Mouse (Mus musculus): ENCODE measurements around the gene Ebf3.

Gene Ebf3

DNA sequence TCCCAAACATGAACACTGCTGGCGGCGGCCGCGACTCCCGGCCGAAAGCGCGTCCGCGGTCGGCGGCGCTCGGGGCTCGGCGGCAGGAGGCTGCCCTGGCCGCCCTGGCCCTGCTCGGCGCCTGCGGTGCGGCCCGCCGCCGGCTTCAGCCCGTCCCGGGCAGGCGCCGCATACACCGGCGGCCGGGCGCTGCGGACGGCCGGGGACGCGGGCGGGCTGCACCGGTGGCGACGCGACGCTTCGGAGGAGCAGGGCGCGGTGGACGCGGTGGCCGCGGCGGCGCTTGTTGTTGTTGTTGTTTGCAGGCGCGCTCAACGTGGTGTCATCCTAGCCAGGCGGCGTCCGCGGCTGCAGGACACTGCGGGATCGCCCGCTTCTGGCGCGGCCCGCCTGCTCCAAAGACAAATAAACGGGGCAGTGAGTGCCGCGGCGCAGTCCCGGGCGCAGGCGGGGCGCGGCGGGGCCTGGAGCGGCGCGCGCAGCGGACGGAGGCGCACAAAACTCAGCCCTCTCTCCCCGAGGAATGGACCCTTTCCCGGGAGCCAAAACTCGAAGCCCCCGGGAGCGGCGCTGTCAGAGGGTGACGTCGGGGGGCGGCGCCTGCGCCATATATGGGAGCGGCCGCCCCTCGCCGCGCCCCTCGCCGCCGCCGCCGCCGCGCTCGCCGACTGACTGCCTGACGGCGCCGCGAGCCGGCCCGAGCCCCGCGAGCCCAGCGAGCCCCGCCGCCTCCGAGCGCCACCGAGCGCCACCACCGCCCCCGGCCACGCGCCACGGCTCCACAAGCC is at the start of gene Ebf3:
Gene Ebf3 (minus strand): TSS at position 542 of the 788 bp plus-strand sequence.
- no peak for DNase-seq

DNA sequence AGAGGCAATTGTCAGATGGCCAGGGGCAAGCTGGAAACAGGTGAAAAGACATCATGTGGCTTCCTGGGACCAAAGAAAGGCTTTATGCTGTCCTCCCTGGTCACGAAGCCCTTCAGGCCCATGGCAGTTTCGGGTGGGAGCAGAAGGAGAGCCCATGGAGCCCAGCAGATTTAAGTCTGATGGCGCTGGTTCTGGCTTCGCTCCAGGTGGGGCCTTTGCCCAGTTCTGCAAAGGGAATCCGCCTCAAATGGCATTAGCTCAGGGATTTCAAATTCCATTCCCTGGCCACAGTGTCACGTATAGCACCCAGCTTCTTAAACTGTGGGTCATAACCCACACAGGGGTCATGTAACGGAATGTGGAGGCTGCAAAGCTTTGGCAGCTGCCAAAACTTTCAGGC is 32.6 kb upstream of the Ebf3 start:
- no peak for DNase-seq

DNA sequence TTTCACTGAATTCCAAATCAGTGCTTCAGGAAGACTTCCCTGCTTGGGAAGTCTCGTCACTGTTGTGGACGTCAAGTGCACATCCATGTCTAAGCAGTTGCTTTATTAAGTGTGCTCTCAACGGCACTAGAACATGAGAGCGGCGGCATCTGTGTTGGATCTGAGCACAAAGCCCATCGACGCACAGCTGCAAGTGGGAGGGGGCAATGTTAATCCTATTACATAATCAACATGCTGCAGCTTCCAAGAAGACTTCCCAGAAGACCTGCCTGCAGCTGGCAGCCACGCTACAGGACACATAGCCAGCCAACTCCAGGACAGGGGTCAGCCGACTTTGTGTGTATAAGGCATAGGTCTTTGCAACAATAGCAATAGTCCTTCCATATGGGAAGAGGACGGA is 31.8 kb upstream of the Ebf3 start:
- no peak for DNase-seq

DNA sequence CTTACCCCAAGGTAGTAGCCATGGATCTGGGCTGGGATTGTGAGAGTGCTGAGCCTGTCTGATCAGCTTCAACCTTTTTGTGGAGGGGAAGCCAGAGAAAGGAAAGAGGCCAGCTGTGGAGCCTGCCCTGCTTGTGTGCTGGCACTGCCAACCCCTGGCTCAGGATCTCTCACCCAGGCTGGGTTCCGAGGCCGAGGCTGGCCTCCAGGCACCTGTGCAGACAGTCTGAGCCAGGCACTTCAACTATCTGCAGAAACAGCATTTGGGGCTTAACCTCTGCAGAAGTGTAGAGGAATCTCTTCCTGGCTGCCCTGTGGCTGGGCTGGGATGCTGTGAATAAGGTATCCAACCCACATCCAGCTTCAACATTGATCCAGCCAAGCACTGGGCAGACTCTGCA is 19.7 kb upstream of the Ebf3 start:
- no peak for DNase-seq

DNA sequence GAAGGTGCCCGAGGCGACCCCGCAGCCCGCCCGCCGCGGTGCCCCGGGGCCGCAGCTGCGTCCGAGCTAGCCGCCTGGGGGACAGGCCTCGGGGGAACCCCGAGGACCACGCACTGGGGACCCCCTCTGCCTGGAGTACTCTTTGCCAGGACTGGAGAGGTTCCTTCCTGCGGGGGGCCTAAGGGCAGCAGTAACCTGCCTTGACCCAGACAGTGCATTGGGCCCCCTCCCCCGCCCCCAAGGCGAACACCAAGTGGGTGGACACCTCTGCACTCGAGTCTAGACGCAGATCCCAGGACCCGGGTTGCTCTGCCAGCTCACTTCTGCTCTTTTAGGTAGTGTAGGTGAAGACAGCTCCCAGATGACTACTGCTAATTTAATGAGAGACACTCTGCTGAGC is 8.7 kb upstream of the Ebf3 start:
- no peak for DNase-seq

DNA sequence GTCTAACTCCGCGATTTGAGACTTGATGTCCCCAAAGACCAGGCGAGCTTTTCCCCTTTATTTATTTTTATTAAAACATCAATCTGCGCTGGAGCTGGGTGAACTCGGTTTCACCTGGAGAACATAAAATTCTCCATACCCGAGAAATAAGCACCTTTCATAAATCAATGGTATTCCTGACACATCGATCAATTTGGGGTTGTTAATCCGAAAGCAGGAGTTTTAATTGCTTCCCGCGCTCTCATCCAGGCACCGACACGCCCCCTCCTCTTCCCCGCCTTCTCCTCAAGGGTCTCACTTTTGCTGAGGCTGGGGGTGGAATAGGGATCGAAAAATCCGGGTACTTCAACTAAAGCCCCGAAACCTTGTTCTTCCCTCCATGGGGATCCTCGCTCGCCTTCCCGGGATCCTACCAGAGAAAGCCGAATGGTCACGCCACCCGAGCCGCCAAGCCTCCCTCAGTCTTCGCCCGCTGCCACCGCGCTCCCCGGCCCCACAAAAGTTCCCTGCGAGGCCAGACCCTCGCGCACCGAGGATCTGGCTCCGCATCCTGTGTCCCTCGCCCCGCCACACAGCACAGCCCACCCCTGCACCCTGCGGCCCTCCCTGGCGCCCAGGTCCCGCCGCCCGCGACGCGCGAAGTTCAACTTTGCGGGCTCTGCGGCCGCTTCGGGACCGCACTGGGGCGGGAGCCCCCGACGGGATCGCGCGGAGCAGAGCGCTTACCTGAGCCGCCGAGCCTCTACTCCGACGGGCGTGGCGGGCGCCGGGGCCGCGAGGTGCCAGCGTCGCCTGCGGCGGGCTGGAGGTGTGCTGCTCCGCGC is 7.9 kb upstream of the Ebf3 start:
- DNase-seq: no peak

DNA sequence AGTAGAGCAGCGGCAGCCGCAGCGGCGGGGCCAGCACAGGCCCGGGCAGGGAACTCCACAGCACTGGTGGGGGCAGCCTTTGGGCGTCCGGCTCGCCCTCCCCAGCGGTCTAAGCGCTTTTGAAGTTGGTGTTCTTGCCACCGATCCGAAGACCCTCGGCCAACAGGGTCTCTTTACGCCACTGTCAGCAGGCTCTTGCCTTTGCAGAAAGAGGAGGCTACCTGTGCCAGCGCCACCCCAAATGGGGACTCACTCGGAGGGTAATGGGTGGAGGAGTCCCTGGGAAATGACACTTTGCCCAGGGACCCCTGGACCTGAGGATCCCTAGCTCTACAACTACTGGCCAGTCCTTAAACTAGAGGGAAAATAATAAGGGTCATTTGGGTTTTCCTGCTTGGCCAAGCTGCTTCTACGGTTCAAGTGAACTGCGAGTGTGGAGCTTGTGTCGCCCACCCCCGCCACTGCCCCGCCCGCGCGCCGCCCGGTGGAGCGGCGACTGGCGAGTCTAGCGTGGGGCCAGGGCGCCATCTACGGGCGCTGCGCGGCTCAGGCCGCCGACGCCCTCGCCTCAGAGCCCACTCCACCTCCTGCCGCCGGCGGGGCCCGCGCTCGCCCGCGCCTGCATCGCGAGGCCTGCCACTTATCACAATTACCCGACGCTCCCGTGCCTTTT is 7.0 kb upstream of the Ebf3 start:
- DNase-seq: peak in 1 of 2 experiments; percentile 47

DNA sequence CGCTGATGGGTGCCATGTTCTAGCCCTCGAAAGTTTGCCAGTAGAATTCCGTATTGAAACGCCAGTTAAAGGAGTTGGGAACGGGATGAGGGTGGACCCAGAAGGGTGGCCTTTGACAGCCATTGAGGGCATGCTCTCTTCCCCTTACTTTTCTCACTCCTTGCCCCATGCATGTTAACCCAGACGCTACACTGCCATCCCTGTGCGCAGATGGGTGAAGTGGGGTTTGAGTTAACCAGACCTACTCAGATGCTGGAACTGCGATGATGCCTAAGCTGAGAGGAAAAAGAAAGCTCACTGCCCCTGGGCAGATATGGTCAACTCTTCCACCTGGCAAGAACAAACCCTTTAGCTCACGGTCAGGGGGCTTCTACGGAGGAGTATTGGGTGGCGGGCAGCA is 6.1 kb upstream of the Ebf3 start:
- no peak for DNase-seq

DNA sequence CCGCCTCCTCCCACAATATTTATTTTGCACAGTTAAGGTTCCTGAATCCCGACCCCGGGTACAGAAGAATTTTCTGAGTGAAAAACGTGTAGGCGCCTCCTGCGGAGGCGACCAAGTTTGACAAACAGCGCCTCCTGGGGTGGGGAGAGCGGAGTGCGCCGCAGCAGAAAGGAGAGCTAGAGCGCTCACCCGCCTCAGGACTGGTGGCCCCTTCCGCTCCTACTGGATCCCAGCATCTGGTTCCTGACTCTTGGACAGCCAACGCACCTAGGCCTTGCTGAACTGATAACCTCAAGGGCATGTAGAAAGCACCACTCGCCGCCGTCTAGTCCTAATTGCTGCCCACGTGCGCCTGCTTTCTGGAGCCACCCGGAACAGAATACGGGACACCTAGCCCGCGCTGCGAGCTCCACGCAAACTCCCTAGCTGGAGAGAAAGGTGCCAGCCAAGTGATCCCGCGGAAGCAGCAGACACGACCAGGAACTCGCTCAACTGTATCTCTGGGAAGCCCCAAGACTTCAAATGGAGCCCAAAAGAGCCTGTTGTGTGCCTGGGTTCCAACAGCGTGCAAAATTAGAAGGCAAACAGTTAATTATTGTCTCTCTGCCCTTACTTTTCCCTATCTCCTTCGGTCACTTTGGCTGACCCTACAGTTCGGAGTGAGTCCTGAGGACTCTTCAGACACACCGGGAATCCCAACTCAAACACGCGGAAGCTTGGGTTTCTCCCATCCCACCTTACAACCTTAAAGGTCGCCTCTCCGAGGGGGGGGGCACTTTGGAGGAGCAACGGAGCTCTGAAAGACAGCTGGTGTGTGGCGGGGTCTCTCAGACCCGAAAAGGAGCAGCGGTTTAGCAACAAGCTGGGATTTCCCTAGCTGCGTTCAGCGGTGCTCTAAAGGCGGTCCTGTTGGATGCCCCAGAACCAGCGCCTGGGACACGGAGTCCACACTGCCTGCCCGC is 5.0 kb upstream of the Ebf3 start:
- no peak for DNase-seq

DNA sequence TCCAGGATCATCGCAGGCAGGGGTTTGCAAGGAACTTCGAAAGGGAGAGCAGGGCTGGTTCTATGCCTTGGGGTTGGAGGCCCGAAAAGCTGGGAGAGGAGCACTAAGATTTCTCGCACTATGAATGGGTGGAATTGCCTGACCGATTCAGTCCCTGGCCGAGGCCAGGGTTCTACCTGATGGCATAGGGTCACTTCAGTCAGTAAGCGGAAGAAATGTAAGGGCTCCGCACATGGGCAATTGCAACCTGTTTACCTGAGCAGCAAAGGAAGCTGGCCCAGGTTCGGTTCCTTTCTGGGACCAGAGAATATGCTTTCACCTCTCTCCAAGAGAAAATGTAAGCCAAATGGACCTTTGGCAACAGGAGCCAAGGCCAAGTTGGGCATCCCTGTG is 4.1 kb upstream of the Ebf3 start:
- DNase-seq: no peak

DNA sequence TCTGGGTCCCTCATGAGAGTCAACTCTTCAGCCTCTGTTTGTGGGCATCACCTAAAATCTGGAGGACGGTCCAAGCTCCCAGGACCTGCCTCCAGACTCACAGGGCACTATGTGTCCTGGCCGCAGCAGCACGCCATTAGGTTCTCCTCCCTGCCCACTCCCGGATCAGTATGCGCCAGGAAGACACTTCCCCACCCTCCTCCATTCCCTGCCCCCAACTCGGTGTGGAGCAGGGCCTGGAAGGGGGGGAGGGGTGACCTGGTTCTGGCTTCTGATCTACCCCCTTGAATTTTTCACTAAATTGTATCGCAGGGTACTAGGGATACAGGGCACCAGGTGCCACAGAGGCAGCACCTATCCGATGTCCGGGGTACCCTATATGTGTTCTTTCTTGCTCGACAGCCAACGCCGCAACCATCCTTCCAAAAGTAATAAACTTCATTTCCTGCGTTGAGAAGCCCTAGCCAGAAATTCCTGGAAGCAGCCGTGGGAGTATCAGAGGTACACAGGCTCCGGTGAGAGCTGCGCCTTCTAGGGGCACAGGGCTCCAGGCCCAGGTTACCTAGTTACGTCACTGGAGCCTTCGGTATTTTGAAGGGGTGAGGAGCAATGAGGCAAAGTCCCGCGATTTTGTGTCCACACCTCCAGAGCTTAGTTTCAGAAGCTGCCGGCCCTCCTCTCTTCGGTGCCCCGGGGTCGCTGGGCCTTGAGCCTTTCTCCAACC is 3.6 kb upstream of the Ebf3 start:
- DNase-seq: no peak

DNA sequence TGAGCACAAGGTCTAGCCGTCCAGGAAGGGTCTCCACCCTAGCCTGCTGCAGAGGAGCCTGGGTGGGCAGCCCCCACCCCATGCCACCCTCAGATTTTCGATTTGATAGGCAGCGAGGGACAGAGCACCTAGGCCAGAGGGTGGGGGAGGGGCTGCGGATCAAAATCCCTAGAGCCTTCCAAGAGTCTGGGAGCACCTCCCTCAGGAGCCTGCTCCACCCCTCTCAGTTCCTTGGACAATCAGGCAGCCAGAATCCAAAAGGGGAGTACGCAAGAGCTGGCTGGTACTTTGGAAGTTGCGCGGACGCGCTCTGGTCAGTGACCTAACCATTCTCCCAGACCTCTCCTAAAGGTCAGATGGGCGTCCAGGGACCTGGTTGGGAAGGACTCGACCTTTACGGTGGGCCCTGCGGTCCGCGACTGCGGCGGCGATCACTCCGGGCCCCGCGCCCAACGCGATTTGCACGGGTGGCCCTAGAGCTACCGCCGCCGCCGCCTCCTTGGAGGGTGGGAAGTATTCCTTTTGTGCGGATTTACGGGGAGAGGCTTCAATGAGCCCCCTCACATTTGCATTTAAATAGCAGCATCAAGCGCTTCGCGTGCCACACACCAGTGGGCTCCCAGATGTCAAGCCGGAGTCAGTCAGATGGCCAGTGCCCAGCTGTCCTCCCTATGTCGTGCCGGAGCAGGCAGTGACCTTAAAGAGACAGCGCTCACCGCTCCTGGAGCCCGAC is 2.8 kb upstream of the Ebf3 start:
- no peak for DNase-seq

DNA sequence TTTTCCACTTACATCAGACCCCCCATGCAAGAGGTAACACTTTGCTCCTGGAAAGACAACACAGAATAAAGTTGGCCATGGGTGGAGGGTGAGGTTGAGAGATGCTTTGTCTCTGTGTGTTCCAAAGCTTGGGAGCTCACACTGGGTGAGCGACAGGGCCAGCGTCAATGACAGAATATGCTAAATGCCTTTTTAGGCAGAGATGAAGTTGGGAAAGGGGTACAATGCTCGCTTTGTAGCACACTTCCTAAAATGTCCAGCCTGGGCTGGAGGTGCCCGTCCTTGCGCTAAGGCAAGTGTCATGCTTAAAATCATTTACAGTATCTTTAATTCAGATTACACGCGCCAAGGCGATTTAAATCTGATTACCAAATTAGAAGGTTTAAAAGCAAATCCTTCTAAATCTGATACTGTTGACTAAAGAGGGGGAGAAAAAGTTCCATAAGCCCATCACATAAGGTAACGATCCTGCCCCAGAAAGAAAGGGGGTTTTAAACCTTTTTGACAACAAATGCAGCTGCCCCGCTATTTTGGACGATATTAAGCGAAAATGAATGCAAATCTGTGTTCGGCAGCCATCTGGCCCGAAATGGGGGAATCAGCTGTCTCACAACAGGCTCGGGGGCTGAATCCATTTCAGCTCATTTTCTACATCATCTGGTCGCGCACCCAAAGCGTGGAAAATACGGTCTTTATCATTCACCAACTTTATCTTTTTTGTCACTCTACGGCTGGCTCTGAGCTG is 2.1 kb upstream of the Ebf3 start:
- DNase-seq: no peak

DNA sequence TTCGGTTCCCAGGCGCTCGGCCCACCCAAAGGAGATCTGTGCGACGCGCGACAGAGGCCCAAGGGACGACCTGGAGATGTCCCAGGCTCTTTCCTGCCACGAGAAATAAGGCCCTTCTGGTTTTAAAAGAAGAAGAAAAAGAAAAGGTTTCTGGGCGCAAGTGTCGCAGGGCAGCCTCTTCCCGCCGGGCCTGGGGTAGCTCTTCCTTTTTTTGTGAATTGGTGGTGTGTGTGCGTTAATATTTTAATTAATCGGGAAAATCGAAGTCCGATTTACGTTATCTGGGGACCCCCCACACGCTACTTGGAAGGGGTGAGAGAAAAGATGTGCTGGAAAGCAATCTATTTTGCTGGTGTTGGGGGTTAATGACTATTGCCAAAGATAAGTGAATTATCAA is 1.3 kb upstream of the Ebf3 start:
- no peak for DNase-seq

DNA sequence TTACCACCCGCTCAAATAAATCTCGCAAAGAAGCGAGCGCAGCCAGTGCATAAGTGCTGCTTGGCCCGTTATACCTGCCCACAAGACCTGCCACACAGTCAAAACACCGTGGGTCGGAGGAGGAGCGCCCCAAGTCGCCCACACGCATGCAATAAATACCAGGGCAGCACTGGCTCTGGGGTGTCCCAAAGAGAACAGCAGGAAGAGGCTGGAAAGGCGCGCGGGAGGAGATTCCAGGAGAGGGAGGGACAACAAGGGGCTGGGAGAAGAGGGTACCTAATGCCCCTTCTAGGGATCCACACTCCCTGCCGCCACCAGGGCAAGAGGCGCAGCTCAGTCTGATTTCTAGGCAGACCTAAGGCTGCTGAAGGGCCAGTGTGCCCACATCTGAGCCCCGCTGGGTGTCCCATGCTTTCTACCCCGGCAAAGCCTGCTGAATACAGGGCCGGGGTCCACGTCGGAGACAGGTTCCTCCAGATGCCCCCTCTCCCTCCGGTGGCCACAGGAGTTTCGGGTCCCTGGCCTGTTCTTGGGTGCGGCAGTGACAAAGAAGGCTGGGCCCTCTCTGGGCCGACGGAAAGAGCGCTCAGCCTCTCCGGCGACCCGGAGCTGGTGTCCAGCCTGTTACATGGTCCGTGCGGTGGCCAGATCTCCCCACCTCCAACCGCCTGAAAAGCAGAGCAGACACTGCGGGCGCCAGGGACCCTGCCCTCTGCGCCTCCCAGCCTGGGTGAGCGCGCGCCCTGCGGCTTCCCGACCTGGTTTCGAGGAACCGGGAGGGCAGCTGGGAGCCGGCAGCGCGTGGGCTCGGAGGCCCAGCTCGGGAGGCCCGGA is 682 bp upstream of the Ebf3 start:
- no peak for DNase-seq

DNA sequence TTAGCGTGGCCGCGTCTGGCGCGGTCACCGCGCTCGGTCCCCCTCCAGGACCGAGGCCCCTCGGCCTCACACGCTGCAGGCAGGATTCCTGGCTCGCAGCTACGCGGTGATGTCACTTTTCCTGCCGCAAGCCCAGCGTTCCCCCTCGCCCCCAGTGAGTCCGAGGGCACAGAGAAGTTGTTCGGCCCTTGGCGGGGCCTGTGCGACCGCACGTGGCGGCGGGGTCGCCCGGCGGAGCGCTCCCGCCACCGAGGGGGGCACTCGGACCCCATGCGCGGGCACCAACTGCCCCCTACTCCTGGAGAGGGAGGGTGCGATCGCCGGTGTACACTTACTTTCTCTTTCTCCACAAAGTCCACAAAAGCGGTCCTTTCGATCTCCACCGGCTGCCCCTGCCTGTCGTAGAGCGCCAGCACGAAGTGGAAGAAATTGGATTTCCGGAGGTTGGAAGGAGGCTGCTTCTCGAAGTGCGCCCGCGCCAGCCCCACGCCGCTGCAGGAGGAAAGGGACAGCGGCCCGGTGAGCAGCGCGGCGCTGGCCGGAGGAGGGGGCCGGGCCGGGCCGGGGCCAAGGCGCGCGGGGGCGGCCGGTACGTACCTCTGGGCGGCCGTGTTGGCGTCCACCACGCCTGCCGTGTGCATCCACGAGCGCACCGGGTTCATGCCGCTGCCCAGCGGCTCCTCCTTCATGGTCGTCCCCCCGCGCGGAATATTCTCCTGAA is 902 bp downstream of the Ebf3 start:
- DNase-seq: no peak

DNA sequence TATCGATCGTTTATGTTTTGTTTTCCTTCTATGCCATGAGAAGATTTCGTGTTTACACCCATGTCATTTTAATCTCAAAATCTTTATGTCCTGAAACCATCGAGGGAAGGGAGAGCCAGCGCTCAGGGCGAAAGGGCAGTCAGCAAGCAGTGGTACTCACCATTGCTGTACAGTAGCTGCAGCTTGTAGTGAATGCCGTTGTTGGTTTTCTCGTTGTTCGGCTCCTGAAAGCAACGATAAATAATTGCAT is 1.4 kb downstream of the Ebf3 start:
- no peak for DNase-seq

DNA sequence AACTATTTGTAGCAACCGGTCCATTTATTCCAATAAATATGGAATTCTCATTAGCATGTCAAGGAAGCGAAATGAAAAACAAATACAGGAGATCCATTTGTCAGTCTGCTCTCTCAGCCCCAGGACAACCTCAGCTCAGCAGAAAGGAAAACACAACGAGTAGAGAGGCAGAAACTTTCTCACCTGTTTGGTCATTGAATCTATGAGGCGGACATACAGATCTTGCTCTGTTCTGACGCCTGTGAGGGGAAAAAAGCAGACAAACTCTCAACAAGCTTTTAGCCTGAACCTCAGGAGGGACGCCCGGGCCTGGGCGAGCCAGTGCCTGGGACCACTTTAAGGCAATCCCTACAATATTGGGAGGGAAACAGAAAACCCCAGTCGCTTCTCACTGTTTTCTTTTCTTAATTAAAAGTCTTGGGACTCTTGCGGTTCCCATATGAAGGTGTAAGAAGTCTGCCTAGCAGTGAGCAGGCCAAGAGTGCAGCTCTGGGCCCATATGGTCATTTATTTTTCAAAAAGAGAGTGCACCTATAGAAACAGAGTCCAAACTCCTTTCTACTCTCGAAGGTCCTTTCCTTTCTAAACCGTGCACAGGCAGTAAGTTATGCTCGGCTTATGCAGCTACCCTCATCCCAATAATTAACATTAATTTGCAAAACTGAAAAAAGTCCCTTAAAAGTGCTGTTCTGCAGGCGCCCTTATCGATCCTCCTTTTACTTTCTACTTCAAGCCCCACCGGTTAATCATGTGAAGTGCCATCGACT is 1.9 kb downstream of the Ebf3 start:
- DNase-seq: no peak

Data from cerebellum, postnatal 36 days (tissue).